Comparison of ENCODE assay signal across 9 mouse cellular contexts in genomic region chr15:101210228-101210627, GRCm38 (mm10). TPM values are rescaled to one million over a fixed set of nuclear protein-coding genes. Genes with fewer than 3 reads are reported as not detected.
DNase-seq lines count a peak whose midpoint lies in the region; ATAC-seq and TF ChIP-seq lines count a peak whose summit lies in the region.
"Had no signal": no experiment of that assay in that cellular context is flagged by ENCODE, and none has a peak within 500 bp of the region (broad histone marks: within the 10 kb centered on the region; RNA-seq: fewer than 3 reads in every experiment).

No protein-coding gene starts in this region.

- ATAC-seq in forebrain, embryonic 12.5 days (ENCODE audit: low FRiP score), result no peak
- ATAC-seq in hindbrain, embryonic 16.5 days, result peak; percentile 5; the same call in 1 of the 2 replicates
- ATAC-seq in lung, postnatal 0 days, result peak; percentile 68
- ATAC-seq in stomach, postnatal 0 days (ENCODE audit: low FRiP score, low TSS enrichment), result peak; percentile 53

- H3K9me3 ChIP-seq in forebrain, embryonic 10.5 days, result no peaks in the 10 kb centered on the region
- no peaks in the 10 kb centered on the region for H3K9me3 ChIP-seq in forebrain, embryonic 12.5 days
- H3K9me3 ChIP-seq in hindbrain, embryonic 16.5 days (ENCODE audit: control insufficient read depth, low read length), result no peaks in the 10 kb centered on the region
- H3K9me3 ChIP-seq in lung, postnatal 0 days (ENCODE audit: low read length), result no peaks in the 10 kb centered on the region
- H3K9me3 ChIP-seq in stomach, postnatal 0 days (ENCODE audit: control insufficient read depth, low read length), result no peaks in the 10 kb centered on the region

- 62% methylated on average over 6 of the region's 6 CpGs for WGBS in forebrain, embryonic 10.5 days
- 66% methylated on average over 6 of the region's 6 CpGs for WGBS in forebrain, embryonic 12.5 days
- WGBS in cerebellum, adult 2 months, result 65% methylated on average over 6 of the region's 6 CpGs
- WGBS in hindbrain, embryonic 16.5 days, result 64% methylated on average over 6 of the region's 6 CpGs
- 65% methylated on average over 6 of the region's 6 CpGs for WGBS in lung, postnatal 0 days
- WGBS in stomach, postnatal 0 days, result 68% methylated on average over 6 of the region's 6 CpGs

- peak; percentile 52 for DNase-seq in forebrain, embryonic 10.5 days (ENCODE audit: extremely low spot score, low spot score)
- peak; percentile 58 to 74 for DNase-seq in right cerebral cortex, adult 2 months (ENCODE audit: low spot score in 2 of 2)
- DNase-seq in right cerebral cortex, postnatal 36 days (ENCODE audit: low spot score in 2 of 2), result no peak
- peak; percentile 56 to 61 for DNase-seq in cerebellum, adult 2 months
- DNase-seq in lung, postnatal 0 days (ENCODE audit: low spot score), result peak; percentile 80
- DNase-seq in stomach, postnatal 0 days (ENCODE audit: low spot score), result peak; percentile 67

- no peak overlapping the region for H3K27ac ChIP-seq in forebrain, embryonic 10.5 days
- no peak overlapping the region for H3K27ac ChIP-seq in forebrain, embryonic 12.5 days
- no peak overlapping the region for H3K27ac ChIP-seq in cerebellum, adult 2 months (ENCODE audit: insufficient read depth, low read length)
- no peak overlapping the region for H3K27ac ChIP-seq in hindbrain, embryonic 16.5 days (ENCODE audit: low read depth, low read length)
- no peak overlapping the region for H3K27ac ChIP-seq in lung, postnatal 0 days (ENCODE audit: low read length)
- no peak overlapping the region for H3K27ac ChIP-seq in stomach, postnatal 0 days (replicated peaks)

- H3K4me1 ChIP-seq in forebrain, embryonic 10.5 days, result no peaks in the 10 kb centered on the region
- H3K4me1 ChIP-seq in forebrain, embryonic 12.5 days, result no peaks in the 10 kb centered on the region
- H3K4me1 ChIP-seq in cerebellum, adult 2 months (ENCODE audit: control insufficient read depth, insufficient read depth, low read length), result peaks cover 5% of the 10 kb centered on the region
- no peaks in the 10 kb centered on the region for H3K4me1 ChIP-seq in hindbrain, embryonic 16.5 days (ENCODE audit: control insufficient read depth, insufficient read depth, low read depth, low read length)
- H3K4me1 ChIP-seq in lung, postnatal 0 days (ENCODE audit: insufficient read depth, low read depth, low read length), result no peaks in the 10 kb centered on the region
- H3K4me1 ChIP-seq in stomach, postnatal 0 days (replicated peaks; ENCODE audit: control insufficient read depth, insufficient read depth), result no peaks in the 10 kb centered on the region

- peaks cover 86% of the 10 kb centered on the region for H3K36me3 ChIP-seq in forebrain, embryonic 10.5 days (replicated peaks)
- H3K36me3 ChIP-seq in forebrain, embryonic 12.5 days (replicated peaks), result peaks cover 78% of the 10 kb centered on the region
- peaks cover 32% of the 10 kb centered on the region for H3K36me3 ChIP-seq in hindbrain, embryonic 16.5 days (ENCODE audit: control insufficient read depth, insufficient read depth, low read length)
- H3K36me3 ChIP-seq in lung, postnatal 0 days (ENCODE audit: insufficient read depth, low read length), result peaks cover 36% of the 10 kb centered on the region; the same call in 1 of the 2 replicates
- peaks cover 13% of the 10 kb centered on the region for H3K36me3 ChIP-seq in stomach, postnatal 0 days (ENCODE audit: control insufficient read depth, insufficient read depth, low read length)
- H3K36me3 ChIP-seq: G1E had no signal

- H3K4me2 ChIP-seq in forebrain, embryonic 12.5 days, result no peak overlapping the region
- no peak overlapping the region for H3K4me2 ChIP-seq in hindbrain, embryonic 16.5 days (ENCODE audit: low read length)
- H3K4me2 ChIP-seq in lung, postnatal 0 days (replicated peaks; ENCODE audit: low read depth, low read length), result no peak overlapping the region
- H3K4me2 ChIP-seq in stomach, postnatal 0 days (replicated peaks; ENCODE audit: low read depth), result no peak overlapping the region

- H3K27me3 ChIP-seq in forebrain, embryonic 10.5 days (ENCODE audit: poor library complexity, severe bottlenecking), result no peaks in the 10 kb centered on the region
- H3K27me3 ChIP-seq in forebrain, embryonic 12.5 days, result no peaks in the 10 kb centered on the region
- no peaks in the 10 kb centered on the region for H3K27me3 ChIP-seq in cerebellum, adult 2 months (ENCODE audit: control insufficient read depth, insufficient read depth, low read length)
- no peaks in the 10 kb centered on the region for H3K27me3 ChIP-seq in hindbrain, embryonic 16.5 days (replicated peaks; ENCODE audit: control insufficient read depth, insufficient read depth, low read length)
- no peaks in the 10 kb centered on the region for H3K27me3 ChIP-seq in lung, postnatal 0 days (replicated peaks; ENCODE audit: insufficient read depth, low read length)
- H3K27me3 ChIP-seq in stomach, postnatal 0 days (ENCODE audit: control insufficient read depth, insufficient read depth, low read length), result no peaks in the 10 kb centered on the region

- peak; percentile 70 for TF ChIP-seq CTCF in cerebellum, adult 2 months (IDR thresholded peaks at IDR 0.05; ENCODE audit: borderline replicate concordance, insufficient read depth, low read depth, low read length)
- peak; percentile 78 for TF ChIP-seq CTCF in lung, postnatal 0 days (IDR thresholded peaks at IDR 0.05)
- TF ChIP-seq CTCF in stomach, postnatal 0 days (IDR thresholded peaks at IDR 0.05; ENCODE audit: low read depth), result peak; percentile 82

- TF ChIP-seq EP300 in lung, postnatal 0 days (IDR thresholded peaks at IDR 0.05), result no peak
- TF ChIP-seq EP300 in stomach, postnatal 0 days (optimal IDR thresholded peaks at IDR 0.05), result no peak

- no peak for TF ChIP-seq POLR2A in cerebellum, adult 2 months (IDR thresholded peaks at IDR 0.05; ENCODE audit: borderline replicate concordance, insufficient read depth, low read length)

- no peak overlapping the region for H3K9ac ChIP-seq in forebrain, embryonic 12.5 days
- H3K9ac ChIP-seq in hindbrain, embryonic 16.5 days (ENCODE audit: low read depth, low read length), result no peak overlapping the region
- H3K9ac ChIP-seq in lung, postnatal 0 days (replicated peaks; ENCODE audit: low read depth), result no peak overlapping the region
- H3K9ac ChIP-seq in stomach, postnatal 0 days (ENCODE audit: low read length), result no peak overlapping the region

- H3K4me3 ChIP-seq in forebrain, embryonic 10.5 days, result no peak overlapping the region
- H3K4me3 ChIP-seq in forebrain, embryonic 12.5 days (replicated peaks), result no peak overlapping the region
- no peak overlapping the region for H3K4me3 ChIP-seq in cerebellum, adult 2 months (replicated peaks; ENCODE audit: insufficient read depth, low read depth, low read length)
- no peak overlapping the region for H3K4me3 ChIP-seq in hindbrain, embryonic 16.5 days (ENCODE audit: low read length)
- no peak overlapping the region for H3K4me3 ChIP-seq in lung, postnatal 0 days (ENCODE audit: low read depth, low read length)
- no peak overlapping the region for H3K4me3 ChIP-seq in stomach, postnatal 0 days (ENCODE audit: low read depth, low read length)

RNA-seq across cellular contexts. Expression of gene Grasp, which starts 13.8 kb away (rescaled TPM):
- polyA plus RNA-seq in forebrain, embryonic 10.5 days (2016; fragmentation: Nextera tagmentation; extraction: Ambion mirVana), result 2.6 and 4.1 TPM in 2 replicates
- 4.1 and 4.7 TPM in 2 replicates for polyA plus RNA-seq in forebrain, embryonic 12.5 days (2016; fragmentation: Nextera tagmentation; extraction: Ambion mirVana)
- polyA plus RNA-seq in cerebellum, adult 2 months (2012; rRNA removed), result 5.0 and 5.3 TPM in 2 replicates
- polyA plus RNA-seq in hindbrain, embryonic 16.5 days (2015; fragmentation: Nextera tagmentation; extraction: Ambion mirVana), result 1.1 and 1.7 TPM in 2 replicates
- polyA plus RNA-seq in lung, postnatal 0 days (2015; fragmentation: Nextera tagmentation; extraction: Ambion mirVana), result 8.2 and 8.6 TPM in 2 replicates
- polyA plus RNA-seq in stomach, postnatal 0 days (2015; fragmentation: Nextera tagmentation; extraction: Ambion mirVana), result 2.0 TPM in 2 replicates

RNA-seq across cellular contexts. Expression of gene Acvr1b, which starts 36.4 kb away (rescaled TPM):
- 5.8 TPM in 2 replicates for polyA plus RNA-seq in forebrain, embryonic 10.5 days (2016; fragmentation: Nextera tagmentation; extraction: Ambion mirVana)
- polyA plus RNA-seq in forebrain, embryonic 12.5 days (2016; fragmentation: Nextera tagmentation; extraction: Ambion mirVana), result 14.5 and 18.4 TPM in 2 replicates
- 54.5 and 55.2 TPM in 2 replicates for polyA plus RNA-seq in cerebellum, adult 2 months (2012; rRNA removed)
- polyA plus RNA-seq in hindbrain, embryonic 16.5 days (2015; fragmentation: Nextera tagmentation; extraction: Ambion mirVana), result 22.4 and 24.1 TPM in 2 replicates
- 6.6 and 7.4 TPM in 2 replicates for polyA plus RNA-seq in lung, postnatal 0 days (2015; fragmentation: Nextera tagmentation; extraction: Ambion mirVana)
- polyA plus RNA-seq in stomach, postnatal 0 days (2015; fragmentation: Nextera tagmentation; extraction: Ambion mirVana), result 6.9 and 8.1 TPM in 2 replicates
- polyA plus RNA-seq: G1E had no signal

RNA-seq across cellular contexts. Expression of gene Nr4a1, which starts 43.8 kb away (rescaled TPM):
- 3.7 and 5.2 TPM in 2 replicates for polyA plus RNA-seq in forebrain, embryonic 10.5 days (2016; fragmentation: Nextera tagmentation; extraction: Ambion mirVana)
- 2.9 and 3.6 TPM in 2 replicates for polyA plus RNA-seq in forebrain, embryonic 12.5 days (2016; fragmentation: Nextera tagmentation; extraction: Ambion mirVana)
- 13.1 and 16.4 TPM in 2 replicates for polyA plus RNA-seq in cerebellum, adult 2 months (2012; rRNA removed)
- polyA plus RNA-seq in hindbrain, embryonic 16.5 days (2015; fragmentation: Nextera tagmentation; extraction: Ambion mirVana), result 6.8 and 7.2 TPM in 2 replicates
- 7.8 and 11.8 TPM in 2 replicates for polyA plus RNA-seq in lung, postnatal 0 days (2015; fragmentation: Nextera tagmentation; extraction: Ambion mirVana)
- polyA plus RNA-seq in stomach, postnatal 0 days (2015; fragmentation: Nextera tagmentation; extraction: Ambion mirVana), result 9.4 and 17.1 TPM in 2 replicates

Comparison
In these comparisons a context has a peak if more than half of its experiments do, and no peak if none do; other contexts are left out.
1. DNase-seq: peak in forebrain, embryonic 10.5 days (single experiment), right cerebral cortex, adult 2 months (2 of 2), cerebellum, adult 2 months (2 of 2), lung, postnatal 0 days (single experiment) and stomach, postnatal 0 days (single experiment); none in right cerebral cortex, postnatal 36 days (0 of 2).
2. Peak in every context shown above with its lines, with median percentiles within 50 percentile points of each other: CTCF ChIP-seq.